Mouse (Mus musculus) neural tube, embryonic 13.5 days (tissue): Measurements from ENCODE around the gene Smg6. TPM values are rescaled to one million over a fixed set of nuclear protein-coding genes. Genes with fewer than 3 reads are reported as not detected.
A peak's percentile ranks its signal among the peaks of the same experiment; 100 is the strongest.

ENCODE experiments used
- ATAC-seq: fragments of 200-750 bp; cut with Nextera tagmentation; 2 replicates; pipeline ENCODE4 v1.8.0; 2017; ENCODE audit warnings: low read depth, mild to moderate bottlenecking, moderate TSS enrichment, moderate library complexity
- H3K27ac ChIP-seq: fragments of 300-500 bp; sonication (generic); replicated peaks from 2 replicates; pipeline ENCODE4 v1.5.1; 2015; ENCODE audit warnings: moderate library complexity, mild to moderate bottlenecking, inconsistent platforms
- H3K27me3 ChIP-seq: fragments of 300-500 bp; sonication (generic); 2 replicates; pipeline ENCODE4 v1.6.1; 2015; ENCODE audit warnings: mild to moderate bottlenecking, inconsistent platforms
- H3K36me3 ChIP-seq: fragments of 300-500 bp; sonication (generic); 2 replicates; pipeline ENCODE4 v1.6.1; 2015; ENCODE audit warnings: mild to moderate bottlenecking, inconsistent platforms
- H3K4me1 ChIP-seq: fragments of 300-500 bp; sonication (generic); replicated peaks from 2 replicates; pipeline ENCODE4 v1.6.1; 2015; ENCODE audit warnings: inconsistent platforms
- H3K4me2 ChIP-seq: fragments of 300-500 bp; sonication (generic); 2 replicates; pipeline ENCODE4 v1.6.1; 2015; ENCODE audit warnings: inconsistent platforms, mild to moderate bottlenecking, moderate library complexity
- H3K4me3 ChIP-seq: fragments of 300-500 bp; sonication (generic); 2 replicates; pipeline ENCODE4 v1.5.1; 2015; ENCODE audit warnings: mild to moderate bottlenecking, inconsistent platforms
- H3K9ac ChIP-seq: fragments of 300-500 bp; sonication (generic); 2 replicates; pipeline ENCODE4 v1.6.1; 2015; ENCODE audit warnings: moderate library complexity, mild to moderate bottlenecking, inconsistent platforms
- H3K9me3 ChIP-seq: fragments of 300-500 bp; sonication (generic); 2 replicates; pipeline ENCODE4 v1.6.1; 2016; ENCODE audit warnings: inconsistent platforms
- WGBS: fragments of 180-500 bp; shearing (Covaris S2); methylation state at CpG from one replicate; pipeline ENCODE4 v1.1.7; 2015; 5-methylcytosine and 5-hydroxymethylcytosine counted together
- polyA plus RNA-seq: library from polyadenylated mRNA; unstranded; fragments of >200 nt; fragmentation: Nextera tagmentation; extraction: Ambion mirVana; gene quantifications from 2 replicates; pipeline ENCODE4 v1.2.1, GENCODE M21; 2015

Smg6 gene
- polyA plus RNA-seq, 1 experiment from 2014 or later, result 17.4 TPM

DNA sequence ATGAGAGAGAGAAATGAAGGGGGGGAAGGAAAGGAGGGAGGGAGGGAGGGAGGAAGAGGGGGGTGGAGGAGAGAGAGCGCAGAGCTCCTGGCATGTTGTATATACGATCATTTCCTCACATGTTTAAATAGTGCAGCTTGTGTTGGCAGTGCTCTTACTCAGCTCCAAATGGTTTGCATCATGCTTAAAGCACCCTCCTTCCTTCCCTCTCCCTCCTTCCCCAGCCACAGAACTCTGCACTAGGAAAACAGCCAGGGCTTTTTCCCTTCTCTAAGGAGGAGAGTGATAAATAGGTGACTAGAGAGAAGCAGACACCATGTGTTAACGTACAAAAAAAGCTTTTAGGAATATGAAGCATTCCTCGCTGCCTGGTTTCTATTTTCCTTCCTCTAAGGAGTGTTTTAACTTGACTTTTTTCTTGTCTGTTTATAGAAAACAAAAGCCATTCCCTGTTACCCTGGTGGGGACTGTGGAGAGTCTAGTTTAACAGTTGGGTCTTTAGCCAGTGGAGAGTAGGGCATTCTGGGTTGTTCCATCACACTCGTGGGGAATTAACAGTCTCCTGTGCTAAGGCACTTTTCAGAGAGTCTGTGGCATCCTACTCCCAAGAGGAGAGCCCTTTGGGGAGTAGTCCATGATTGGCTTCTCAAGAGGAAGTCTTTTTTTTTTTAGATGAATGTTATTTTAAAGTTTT, 128.7 kb downstream of the Smg6 start:
- ATAC-seq, result no peak
- Histone ChIP-seq H3K4me2 (no peak overlapping the region), H3K36me3 (peaks cover 26% of the 10 kb centered on the region), H3K4me1 (peaks cover 46% of the 10 kb centered on the region), H3K4me3 (no peak overlapping the region), H3K9me3 (no peaks in the 10 kb centered on the region), H3K9ac (no peak overlapping the region), H3K27me3 (no peaks in the 10 kb centered on the region), H3K27ac (peak overlapping the region; percentile 62)
- 61% methylated on average over 5 of the region's 5 CpGs for WGBS

- Histone ChIP-seq H3K9me3 (no peaks in the 10 kb centered on the region), H3K4me1 (peaks cover 41% of the 10 kb centered on the region), H3K9ac (no peak overlapping the region), H3K27ac (peak overlapping the region; percentile 62; the same call in 1 of the 2 replicates), H3K27me3 (no peaks in the 10 kb centered on the region), H3K36me3 (peaks cover 22% of the 10 kb centered on the region), H3K4me2 (no peak overlapping the region), H3K4me3 (no peak overlapping the region)
- ATAC-seq, result no peak
- 83% methylated on average over 3 of the region's 3 CpGs for WGBS
These were observed 129.2 kb downstream of the Smg6 start for GRCm38 (mm10) chr11:75054878-75055214.

- 96% methylated on average over 6 of the region's 6 CpGs for WGBS
- Histone ChIP-seq H3K9ac (no peak overlapping the region), H3K4me2 (no peak overlapping the region), H3K36me3 (peaks cover 9% of the 10 kb centered on the region), H3K4me1 (no peaks in the 10 kb centered on the region), H3K4me3 (no peak overlapping the region), H3K27me3 (no peaks in the 10 kb centered on the region), H3K9me3 (no peaks in the 10 kb centered on the region), H3K27ac (no peak overlapping the region)
- ATAC-seq, result no peak
These were observed 137.0 kb downstream of the Smg6 start for GRCm38 (mm10) chr11:75062650-75063049.

- no peak overlapping the region for H3K4me2 ChIP-seq
- no peaks in the 10 kb centered on the region for H3K27me3 ChIP-seq
- H3K9me3 ChIP-seq, result no peaks in the 10 kb centered on the region
- no peaks in the 10 kb centered on the region for H3K4me1 ChIP-seq
- no peak overlapping the region for H3K4me3 ChIP-seq
- 93% methylated on average over 1 of the region's 1 CpGs for WGBS
- no peak for ATAC-seq
- H3K36me3 ChIP-seq, result peaks cover 2% of the 10 kb centered on the region; the same call in 1 of the 2 replicates
- H3K9ac ChIP-seq, result no peak overlapping the region
- H3K27ac ChIP-seq, result no peak overlapping the region
These were observed 138.6 kb downstream of the Smg6 start for GRCm38 (mm10) chr11:75064266-75064665.

- no peaks in the 10 kb centered on the region for H3K27me3 ChIP-seq
- no peaks in the 10 kb centered on the region for H3K36me3 ChIP-seq
- no peak overlapping the region for H3K4me3 ChIP-seq
- H3K9me3 ChIP-seq, result no peaks in the 10 kb centered on the region
- H3K9ac ChIP-seq, result no peak overlapping the region
- ATAC-seq, result no peak
- H3K4me2 ChIP-seq, result no peak overlapping the region
- 94% methylated on average over 3 of the region's 3 CpGs for WGBS
- H3K4me1 ChIP-seq, result no peaks in the 10 kb centered on the region
- H3K27ac ChIP-seq, result no peak overlapping the region
These were observed 145.7 kb downstream of the Smg6 start for GRCm38 (mm10) chr11:75071352-75071751.

DNA sequence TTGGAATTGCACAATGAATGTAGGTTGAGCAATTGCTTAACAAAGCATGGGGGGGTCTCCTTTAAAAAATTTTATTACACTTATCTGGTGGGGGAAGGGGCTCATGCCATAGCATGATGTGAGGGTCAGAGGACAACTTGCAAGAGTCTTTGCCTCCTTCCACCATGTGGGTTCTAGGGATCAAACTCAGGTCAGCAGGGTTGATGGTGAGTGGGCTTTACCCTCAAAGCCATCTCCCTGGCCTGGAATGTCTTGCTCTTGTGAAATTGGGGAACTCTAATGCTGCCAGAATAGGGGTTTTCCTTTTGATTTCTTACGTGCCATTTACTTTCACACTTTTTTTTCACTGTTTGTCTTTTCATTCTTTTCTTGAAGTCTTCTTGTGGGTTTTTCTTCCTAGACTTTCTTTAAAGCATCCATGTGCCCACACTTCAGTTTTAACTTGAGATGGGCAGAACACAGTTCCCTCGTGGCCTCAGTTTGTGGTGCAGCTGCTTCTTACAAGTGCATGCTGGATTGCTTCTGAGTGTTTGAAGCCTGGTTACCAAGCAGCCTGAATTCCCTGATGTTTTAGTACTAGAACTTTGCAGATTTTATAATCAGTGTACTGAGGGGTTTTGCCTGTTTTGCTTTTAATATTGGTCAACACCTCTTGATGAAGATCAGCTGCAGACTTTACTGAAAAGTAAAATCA, 147.5 kb downstream of the Smg6 start:
- Histone ChIP-seq H3K9ac (no peak overlapping the region), H3K27ac (no peak overlapping the region), H3K4me1 (peaks cover 4% of the 10 kb centered on the region; the same call in 1 of the 2 replicates), H3K4me2 (no peak overlapping the region), H3K4me3 (no peak overlapping the region), H3K27me3 (no peaks in the 10 kb centered on the region), H3K9me3 (no peaks in the 10 kb centered on the region), H3K36me3 (no peaks in the 10 kb centered on the region)
- ATAC-seq, result no peak
- WGBS, result 72% methylated on average over 2 of the region's 2 CpGs

DNA sequence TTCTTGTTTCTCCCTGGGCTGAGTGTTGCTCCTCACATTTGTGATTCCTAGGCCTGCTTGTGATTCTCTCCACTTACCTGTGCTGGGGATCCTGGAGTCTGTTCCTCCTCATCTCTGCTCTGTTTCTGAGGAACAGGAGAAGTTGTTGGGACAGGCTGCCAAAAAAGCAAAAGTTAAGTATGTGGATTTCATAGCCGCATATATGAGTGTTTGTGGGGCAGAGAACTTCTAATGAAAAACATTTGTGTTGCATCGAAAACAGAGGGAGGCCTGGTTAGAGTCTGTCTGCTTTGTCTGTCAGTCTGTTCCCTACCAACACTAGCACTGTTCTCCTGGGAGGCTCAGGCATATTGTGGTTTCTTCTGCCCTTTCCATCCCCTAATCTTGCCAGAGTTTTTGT, 148.1 kb downstream of the Smg6 start:
- Histone ChIP-seq H3K9me3 (no peaks in the 10 kb centered on the region), H3K36me3 (0 out of 2 replicates have a peak, but pooled peaks cover 2% of the 10 kb centered on the region), H3K4me1 (peaks cover 4% of the 10 kb centered on the region; the same call in 1 of the 2 replicates), H3K4me3 (no peak overlapping the region), H3K27ac (no peak overlapping the region), H3K9ac (no peak overlapping the region), H3K27me3 (no peaks in the 10 kb centered on the region), H3K4me2 (no peak overlapping the region)
- no peak for ATAC-seq
- WGBS, result 91% methylated on average over 2 of the region's 2 CpGs

- no peak overlapping the region for H3K9ac ChIP-seq
- no peak overlapping the region for H3K4me2 ChIP-seq
- no peak overlapping the region for H3K4me3 ChIP-seq
- WGBS, result 77% methylated on average over 2 of the region's 2 CpGs
- no peaks in the 10 kb centered on the region for H3K9me3 ChIP-seq
- ATAC-seq, result no peak
- H3K4me1 ChIP-seq, result peaks cover 4% of the 10 kb centered on the region; the same call in 1 of the 2 replicates
- H3K27ac ChIP-seq, result no peak overlapping the region
- H3K36me3 ChIP-seq, result 0 out of 2 replicates have a peak, but pooled peaks cover 6% of the 10 kb centered on the region
- no peaks in the 10 kb centered on the region for H3K27me3 ChIP-seq
These were observed 148.9 kb downstream of the Smg6 start for GRCm38 (mm10) chr11:75074543-75074942.

DNA sequence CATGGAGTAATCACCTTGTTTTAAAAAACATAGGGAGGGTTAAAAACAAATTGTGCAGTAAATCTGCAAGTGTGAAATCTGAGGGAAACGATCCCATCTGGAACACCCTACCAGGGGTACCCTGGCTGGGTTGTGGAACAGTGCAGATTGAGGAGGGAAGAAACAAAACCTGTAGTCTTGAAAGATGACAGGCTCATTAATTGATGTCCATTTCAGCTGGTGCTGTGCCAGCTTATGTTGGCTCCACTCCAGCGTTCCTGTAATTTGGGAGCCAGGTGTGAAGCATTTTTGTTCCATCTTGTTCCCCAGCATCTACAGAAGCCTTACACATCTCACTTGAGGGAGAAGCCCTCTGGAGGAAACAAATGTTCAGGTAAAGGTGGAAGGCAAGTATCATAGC, 153.0 kb downstream of the Smg6 start:
- WGBS, result 75% methylated on average over 2 of the region's 2 CpGs
- H3K27ac ChIP-seq, result no peak overlapping the region; the same call in 1 of the 2 replicates
- no peaks in the 10 kb centered on the region for H3K9me3 ChIP-seq
- no peak for ATAC-seq
- 0 out of 2 replicates have a peak, but pooled peaks cover 12% of the 10 kb centered on the region for H3K36me3 ChIP-seq
- H3K4me3 ChIP-seq, result no peak overlapping the region
- no peak overlapping the region for H3K4me2 ChIP-seq
- no peak overlapping the region for H3K9ac ChIP-seq
- peaks cover 4% of the 10 kb centered on the region; the same call in 1 of the 2 replicates for H3K4me1 ChIP-seq
- H3K27me3 ChIP-seq, result no peaks in the 10 kb centered on the region

- H3K4me1 ChIP-seq, result no peaks in the 10 kb centered on the region; the same call in 1 of the 2 replicates
- H3K27ac ChIP-seq, result no peak overlapping the region
- 0 out of 2 replicates have a peak, but pooled peaks cover 12% of the 10 kb centered on the region for H3K36me3 ChIP-seq
- H3K9me3 ChIP-seq, result no peaks in the 10 kb centered on the region
- no peaks in the 10 kb centered on the region for H3K27me3 ChIP-seq
- 68% methylated on average over 1 of the region's 1 CpGs for WGBS
- no peak overlapping the region for H3K4me3 ChIP-seq
- no peak for ATAC-seq
- no peak overlapping the region for H3K9ac ChIP-seq
- H3K4me2 ChIP-seq, result no peak overlapping the region
These were observed 157.4 kb downstream of the Smg6 start for GRCm38 (mm10) chr11:75083031-75083430.

DNA sequence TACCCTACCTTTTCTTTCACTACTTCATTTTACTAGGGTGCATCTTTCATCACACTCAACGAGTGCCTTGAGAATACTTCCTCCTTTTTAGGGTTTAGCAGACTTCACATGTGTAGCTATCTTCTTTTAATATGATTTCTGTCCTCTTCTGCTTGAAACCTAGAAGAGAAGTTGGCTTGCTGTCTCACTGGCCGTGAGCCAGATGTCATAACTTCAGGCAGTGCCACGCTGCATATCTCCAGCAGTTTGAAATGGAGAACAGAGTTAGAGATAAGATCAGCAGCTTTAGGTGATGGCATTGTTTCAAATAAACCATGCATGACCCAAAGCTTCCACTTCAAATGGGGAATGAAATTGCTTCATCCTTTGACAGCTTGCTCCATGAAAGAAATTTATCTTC, 166.5 kb downstream of the Smg6 start:
- WGBS, result 77% methylated on average over 3 of the region's 3 CpGs

DNA sequence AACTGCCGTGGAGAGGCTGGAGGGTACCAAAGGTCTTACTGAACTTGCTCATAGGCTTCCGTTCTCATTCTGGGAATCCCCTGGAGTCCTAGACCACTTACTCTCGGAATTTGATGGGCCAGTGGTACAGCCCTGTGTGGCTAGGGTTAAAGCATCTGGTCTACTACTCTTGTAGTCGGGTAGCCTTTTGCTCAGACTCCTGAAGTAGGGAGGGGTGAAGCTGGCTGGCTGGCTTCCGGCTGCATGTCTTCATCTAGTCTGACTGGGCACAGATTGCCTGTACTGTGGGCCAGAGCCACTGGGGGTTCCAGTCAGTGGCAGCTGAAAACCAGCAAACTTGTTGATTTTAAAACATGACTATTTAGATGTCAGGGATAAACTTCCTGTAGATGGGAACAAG, 167.0 kb downstream of the Smg6 start:
- no peak for ATAC-seq
- Histone ChIP-seq H3K9me3 (no peaks in the 10 kb centered on the region), H3K27me3 (no peaks in the 10 kb centered on the region), H3K27ac (peak overlapping the region; percentile 61; the same call in 1 of the 2 replicates), H3K4me1 (peaks cover 14% of the 10 kb centered on the region), H3K4me3 (no peak overlapping the region), H3K36me3 (peaks cover 2% of the 10 kb centered on the region), H3K9ac (no peak overlapping the region), H3K4me2 (no peak overlapping the region)
- 58% methylated on average over 5 of the region's 5 CpGs for WGBS

More for the DNA sequence above, 166.5 kb downstream of the Smg6 start:
- ATAC-seq, result no peak
- no peak overlapping the region for H3K9ac ChIP-seq
- no peaks in the 10 kb centered on the region for H3K27me3 ChIP-seq
- no peaks in the 10 kb centered on the region for H3K9me3 ChIP-seq
- peaks cover 14% of the 10 kb centered on the region for H3K4me1 ChIP-seq
- peak overlapping the region; percentile 61 for H3K27ac ChIP-seq
- no peak overlapping the region for H3K4me3 ChIP-seq
- H3K36me3 ChIP-seq, result no peaks in the 10 kb centered on the region
- no peak overlapping the region for H3K4me2 ChIP-seq
